Mouse (Mus musculus): Measurements from ENCODE around the gene Becn1.

The Becn1 gene

GRCm38 (mm10) chr11:101264954-101265471 lies 37.1 kb downstream of the Becn1 start:
- DNase-seq, result no peak

- no peak for DNase-seq
Observed at GRCm38 (mm10) chr11:101263989-101264280, 38.2 kb downstream of the Becn1 start.

GRCm38 (mm10) chr11:101263138-101263988 lies 38.7 kb downstream of the Becn1 start:
- DNase-seq, result no peak

GRCm38 (mm10) chr11:101262272-101262967 lies 39.7 kb downstream of the Becn1 start:
- DNase-seq, result no peak

- no peak for DNase-seq
Observed at GRCm38 (mm10) chr11:101260826-101261380, 41.2 kb downstream of the Becn1 start.

GRCm38 (mm10) chr11:101259948-101260825 lies 41.9 kb downstream of the Becn1 start, which contains the start of gene Wnk4:
Gene Wnk4, plus strand, starts transcription at chr11:101260567.
- peak; percentile 90 for DNase-seq

- DNase-seq, result peak; percentile 73
Observed at GRCm38 (mm10) chr11:101259261-101259712, 42.8 kb downstream of the Becn1 start.

GRCm38 (mm10) chr11:101255826-101256775 lies 46.0 kb downstream of the Becn1 start:
- no peak for DNase-seq

GRCm38 (mm10) chr11:101253613-101254389 lies 48.3 kb downstream of the Becn1 start, which contains the start of gene Vps25:
Gene Vps25, plus strand, starts transcription at chr11:101253707.
- peak; percentile 77 for DNase-seq

GRCm38 (mm10) chr11:101252941-101253340 lies 49.1 kb downstream of the Becn1 start:
- no peak for DNase-seq

- peak; percentile 65 for DNase-seq
Observed at GRCm38 (mm10) chr11:101251031-101251430, 51.1 kb downstream of the Becn1 start.

- DNase-seq, result peak; percentile 70
Observed at GRCm38 (mm10) chr11:101248258-101248994, 53.7 kb downstream of the Becn1 start.

- peak; percentile 70 for DNase-seq
Observed at GRCm38 (mm10) chr11:101247521-101248030, 54.5 kb downstream of the Becn1 start.

GRCm38 (mm10) chr11:101246702-101247012 lies 55.4 kb downstream of the Becn1 start:
- no peak for DNase-seq

GRCm38 (mm10) chr11:101245855-101246701 lies 56.0 kb downstream of the Becn1 start, which contains the start of gene Ramp2:
Gene Ramp2, plus strand, starts transcription at chr11:101246028.
- no peak for DNase-seq

- DNase-seq, result no peak
Observed at GRCm38 (mm10) chr11:101245071-101245470, 57.0 kb downstream of the Becn1 start.

- no peak for DNase-seq
Observed at GRCm38 (mm10) chr11:101238071-101238647, 63.9 kb downstream of the Becn1 start.

GRCm38 (mm10) chr11:101236782-101237181 lies 65.3 kb downstream of the Becn1 start:
- no peak for DNase-seq
